In genomic region chr10:91260416-91260815, GRCm38 (mm10) we compare ENCODE assay signal across 23 mouse cellular contexts.
DNase-seq lines count a peak whose midpoint lies in the region; ATAC-seq and TF ChIP-seq lines count a peak whose summit lies in the region.
"Had no signal": no experiment of that assay in that cellular context is flagged by ENCODE, and none has a peak within 500 bp of the region (broad histone marks: within the 10 kb centered on the region; RNA-seq: fewer than 3 reads in every experiment).

No protein-coding gene starts in this region.

- no peaks in the 10 kb centered on the region; the same call in 1 of the 2 replicates for H3K9me3 ChIP-seq in midbrain, embryonic 16.5 days (replicated peaks; ENCODE audit: control insufficient read depth, low read length, poor library complexity, severe bottlenecking)
- no peaks in the 10 kb centered on the region for H3K9me3 ChIP-seq in midbrain, embryonic 11.5 days (ENCODE audit: control insufficient read depth, low read length)
- H3K9me3 ChIP-seq in midbrain, postnatal 0 days (ENCODE audit: low read length): no peaks in the 10 kb centered on the region
- no peaks in the 10 kb centered on the region for H3K9me3 ChIP-seq in hindbrain, embryonic 13.5 days
- H3K9me3 ChIP-seq: forebrain, embryonic 10.5 days; forebrain, embryonic 13.5 days; G1E; heart, embryonic 10.5 days; heart, embryonic 13.5 days; hindbrain, embryonic 12.5 days; intestine, embryonic 15.5 days had no signal

- whole genome bisulfite sequencing in midbrain, embryonic 16.5 days: 61% methylated on average over 10 of the region's 10 CpGs
- WGBS in midbrain, embryonic 11.5 days: 87% methylated on average over 10 of the region's 10 CpGs
- WGBS in midbrain, postnatal 0 days: 51% methylated on average over 10 of the region's 10 CpGs
- 90% methylated on average over 10 of the region's 10 CpGs for WGBS in hindbrain, embryonic 13.5 days

- no peak for TF ChIP-seq CTCF in midbrain, postnatal 0 days (IDR thresholded peaks at IDR 0.05)

- no peaks in the 10 kb centered on the region for H3K36me3 ChIP-seq in midbrain, embryonic 16.5 days (ENCODE audit: control insufficient read depth, insufficient read depth, low read length)
- H3K36me3 ChIP-seq in midbrain, embryonic 11.5 days (ENCODE audit: control insufficient read depth, insufficient read depth, low read length): no peaks in the 10 kb centered on the region
- no peaks in the 10 kb centered on the region for H3K36me3 ChIP-seq in midbrain, postnatal 0 days (ENCODE audit: insufficient read depth, low read length)
- H3K36me3 ChIP-seq in hindbrain, embryonic 13.5 days: no peaks in the 10 kb centered on the region
- H3K36me3 ChIP-seq: forebrain, embryonic 10.5 days; G1E; heart, embryonic 10.5 days; heart, embryonic 13.5 days; hindbrain, embryonic 12.5 days; intestine, embryonic 15.5 days had no signal

- H3K27ac ChIP-seq in midbrain, embryonic 16.5 days (ENCODE audit: low read length): peak overlapping the region; percentile 39; the same call in 1 of the 2 replicates
- no peak overlapping the region for H3K27ac ChIP-seq in midbrain, embryonic 11.5 days (ENCODE audit: low read depth, low read length)
- no peak overlapping the region for H3K27ac ChIP-seq in midbrain, postnatal 0 days (ENCODE audit: low read depth, low read length)
- H3K27ac ChIP-seq in hindbrain, embryonic 13.5 days: no peak overlapping the region
- H3K27ac ChIP-seq: forebrain, embryonic 10.5 days; forebrain, embryonic 13.5 days; heart, adult 2 months; heart, embryonic 10.5 days; heart, embryonic 13.5 days; hindbrain, embryonic 12.5 days; intestine, embryonic 15.5 days had no signal

- H3K4me3 ChIP-seq in midbrain, embryonic 16.5 days (ENCODE audit: low read depth, low read length): no peak overlapping the region
- H3K4me3 ChIP-seq in midbrain, embryonic 11.5 days (ENCODE audit: low read depth, low read length): no peak overlapping the region
- H3K4me3 ChIP-seq in midbrain, postnatal 0 days (ENCODE audit: low read depth, low read length): no peak overlapping the region
- no peak overlapping the region for H3K4me3 ChIP-seq in hindbrain, embryonic 13.5 days
- H3K4me3 ChIP-seq: forebrain, embryonic 10.5 days; forebrain, embryonic 13.5 days; heart, adult 2 months; heart, embryonic 10.5 days; heart, embryonic 13.5 days; hindbrain, embryonic 12.5 days; intestine, embryonic 15.5 days had no signal

- peak; percentile 77 for ATAC-seq in midbrain, embryonic 16.5 days
- no peak for ATAC-seq in midbrain, embryonic 11.5 days (ENCODE audit: low FRiP score)
- peak; percentile 47; the same call in 1 of the 2 replicates for ATAC-seq in midbrain, postnatal 0 days (ENCODE audit: low FRiP score)
- no peak for ATAC-seq in hindbrain, embryonic 13.5 days (ENCODE audit: low FRiP score)
- ATAC-seq: forebrain, embryonic 13.5 days; hindbrain, embryonic 16.5 days; intestine, embryonic 15.5 days had no signal

- no peak overlapping the region for H3K4me2 ChIP-seq in midbrain, embryonic 16.5 days (ENCODE audit: low read length)
- no peak overlapping the region for H3K4me2 ChIP-seq in midbrain, embryonic 11.5 days
- H3K4me2 ChIP-seq in midbrain, postnatal 0 days (ENCODE audit: low read depth, low read length, poor library complexity, severe bottlenecking): no peak overlapping the region
- H3K4me2 ChIP-seq in hindbrain, embryonic 13.5 days: no peak overlapping the region
- H3K4me2 ChIP-seq: forebrain, embryonic 13.5 days; heart, embryonic 13.5 days; hindbrain, embryonic 12.5 days; intestine, embryonic 15.5 days had no signal

- peak; percentile 50 for DNase-seq in heart, adult 11 months
- no peak for DNase-seq in heart, postnatal 10 days
- no peak for DNase-seq in midbrain, embryonic 11.5 days (ENCODE audit: low spot score, missing footprints)
- DNase-seq in midbrain, postnatal 0 days (ENCODE audit: low spot score): no peak
- DNase-seq: adrenal gland, adult 2 months; adrenal gland, postnatal 14 days; B cell, adult 2 months; cerebellum, adult 18-20 months; cerebellum, adult 9-10 months; cerebellum, postnatal 14 days; gastrocnemius, postnatal 25 days; heart, adult 2 months had no signal

- no peak overlapping the region for H3K9ac ChIP-seq in midbrain, embryonic 16.5 days (ENCODE audit: low read depth, low read length)
- no peak overlapping the region for H3K9ac ChIP-seq in midbrain, embryonic 11.5 days (ENCODE audit: low read length)
- H3K9ac ChIP-seq in midbrain, postnatal 0 days (replicated peaks; ENCODE audit: low read length, poor library complexity, severe bottlenecking): no peak overlapping the region
- no peak overlapping the region for H3K9ac ChIP-seq in hindbrain, embryonic 13.5 days
- H3K9ac ChIP-seq: forebrain, embryonic 13.5 days; heart, embryonic 13.5 days; hindbrain, embryonic 12.5 days; intestine, embryonic 15.5 days had no signal

- no peaks in the 10 kb centered on the region for H3K27me3 ChIP-seq in midbrain, embryonic 16.5 days (ENCODE audit: control insufficient read depth, insufficient read depth, low read depth, low read length)
- no peaks in the 10 kb centered on the region for H3K27me3 ChIP-seq in midbrain, embryonic 11.5 days (ENCODE audit: control insufficient read depth, insufficient read depth, low read length)
- no peaks in the 10 kb centered on the region for H3K27me3 ChIP-seq in midbrain, postnatal 0 days (ENCODE audit: insufficient read depth, low read length)
- no peaks in the 10 kb centered on the region for H3K27me3 ChIP-seq in hindbrain, embryonic 13.5 days
- H3K27me3 ChIP-seq: CH12.LX; forebrain, embryonic 13.5 days; heart, embryonic 13.5 days; hindbrain, embryonic 12.5 days; intestine, embryonic 15.5 days had no signal

- intact Hi-C loops in heart, postnatal 10 days (cut with DNase I): no loop called here

- no peaks in the 10 kb centered on the region for H3K4me1 ChIP-seq in midbrain, embryonic 16.5 days (ENCODE audit: control insufficient read depth, insufficient read depth, low read length)
- H3K4me1 ChIP-seq in midbrain, embryonic 11.5 days (ENCODE audit: control insufficient read depth, insufficient read depth, low read length): no peaks in the 10 kb centered on the region
- no peaks in the 10 kb centered on the region for H3K4me1 ChIP-seq in midbrain, postnatal 0 days (ENCODE audit: insufficient read depth, low read length)
- H3K4me1 ChIP-seq in hindbrain, embryonic 13.5 days (replicated peaks): no peaks in the 10 kb centered on the region
- H3K4me1 ChIP-seq: forebrain, embryonic 10.5 days; forebrain, embryonic 13.5 days; heart, embryonic 10.5 days; heart, embryonic 13.5 days; hindbrain, embryonic 12.5 days; intestine, embryonic 15.5 days had no signal

Comparison
In these comparisons a context has a peak if more than half of its experiments do, and no peak if none do; other contexts are left out.
1. ATAC-seq: peak in midbrain, embryonic 16.5 days (single experiment) and midbrain, postnatal 0 days (single experiment); none in midbrain, embryonic 11.5 days (single experiment) and hindbrain, embryonic 13.5 days (single experiment).